Mouse (Mus musculus): ENCODE data around the gene Rngtt.
"Not testable (repeated sequence)": the region's sequence is repeated elsewhere in the genome, so short reads cannot be mapped to it uniquely, and the experiment has no call there.

The Rngtt gene

DNA sequence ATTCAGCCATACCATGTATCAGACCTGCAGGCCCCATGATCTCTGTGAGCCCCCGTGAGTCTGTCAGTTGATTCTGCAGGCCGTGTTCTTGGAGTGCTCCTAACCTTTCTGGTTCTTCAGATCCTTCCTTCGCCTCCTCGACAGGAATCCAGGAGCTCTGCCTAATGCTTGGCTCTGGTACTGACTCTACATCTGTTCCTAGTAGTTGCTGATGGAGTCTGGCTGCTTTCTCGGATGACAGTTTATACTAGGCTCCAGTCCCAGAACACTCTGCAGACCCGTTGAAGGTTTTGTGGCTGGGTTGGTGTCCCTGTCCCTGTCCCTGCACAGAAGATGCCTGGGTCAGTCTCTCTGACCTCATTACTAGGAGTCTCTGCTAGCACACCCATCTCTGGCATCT lies 131.8 kb downstream of the Rngtt start:
- no peak for DNase-seq (ENCODE audit: low spot score)

DNA sequence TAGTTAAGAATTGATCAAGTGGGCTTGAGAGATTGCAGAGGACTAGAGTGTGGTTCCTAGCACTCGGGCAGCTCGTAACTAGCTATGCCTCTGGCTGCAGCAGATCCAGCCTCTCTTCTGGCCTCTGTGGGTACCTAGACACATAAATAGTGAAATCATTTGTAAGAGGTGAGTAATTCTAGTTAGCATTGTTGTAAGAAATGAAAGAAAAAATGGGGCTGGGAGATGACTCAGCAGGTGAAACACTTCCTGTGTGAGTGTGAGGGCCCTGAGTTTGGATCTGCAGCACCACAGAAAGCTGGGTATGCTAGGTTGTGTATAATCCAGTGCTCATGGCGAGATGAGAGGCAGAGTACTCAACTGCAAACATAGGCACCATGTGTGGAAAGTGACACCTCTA lies 136.2 kb downstream of the Rngtt start:
- no peak for DNase-seq (ENCODE audit: low spot score)

DNA sequence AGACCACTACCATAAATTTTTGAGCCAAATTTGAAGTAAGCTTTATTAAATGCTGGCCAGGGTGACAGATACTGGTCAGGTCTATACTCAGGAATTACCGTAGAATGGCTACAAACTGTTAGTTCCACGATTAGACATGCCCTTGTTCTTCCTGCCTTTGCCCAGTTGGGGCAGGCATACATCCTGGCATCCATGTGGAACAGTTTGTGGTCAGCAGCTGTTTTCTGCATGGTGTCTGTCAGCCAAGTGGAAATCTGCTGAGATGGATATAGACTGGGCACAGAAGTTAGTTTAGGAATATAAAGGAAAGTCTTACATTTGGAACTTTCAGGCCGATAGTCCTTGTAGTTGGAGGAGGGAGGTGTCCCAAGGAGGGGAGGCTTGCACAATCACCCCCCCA lies 136.8 kb downstream of the Rngtt start:
- no peak for DNase-seq (ENCODE audit: low spot score)

DNA sequence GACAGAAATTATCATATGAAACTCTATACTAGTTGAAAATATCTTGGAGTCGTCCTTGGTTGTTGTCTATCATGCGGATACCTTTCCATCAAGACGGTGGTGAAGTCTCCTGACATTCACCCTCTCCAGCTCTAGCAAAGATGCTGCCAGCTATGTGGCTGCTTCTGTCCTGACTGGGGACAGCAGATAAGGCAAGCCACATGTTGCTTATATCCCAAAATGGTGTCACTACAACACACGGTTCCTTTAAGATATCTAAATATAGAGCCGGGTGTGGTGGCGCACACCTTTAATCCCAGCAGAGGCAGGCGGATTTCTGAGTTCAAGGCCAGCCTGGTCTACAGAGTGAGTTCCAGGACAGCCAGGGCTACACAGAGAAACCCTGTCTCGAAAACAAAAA lies 140.2 kb downstream of the Rngtt start:
- DNase-seq (ENCODE audit: low spot score) = not testable (repeated sequence)

DNA sequence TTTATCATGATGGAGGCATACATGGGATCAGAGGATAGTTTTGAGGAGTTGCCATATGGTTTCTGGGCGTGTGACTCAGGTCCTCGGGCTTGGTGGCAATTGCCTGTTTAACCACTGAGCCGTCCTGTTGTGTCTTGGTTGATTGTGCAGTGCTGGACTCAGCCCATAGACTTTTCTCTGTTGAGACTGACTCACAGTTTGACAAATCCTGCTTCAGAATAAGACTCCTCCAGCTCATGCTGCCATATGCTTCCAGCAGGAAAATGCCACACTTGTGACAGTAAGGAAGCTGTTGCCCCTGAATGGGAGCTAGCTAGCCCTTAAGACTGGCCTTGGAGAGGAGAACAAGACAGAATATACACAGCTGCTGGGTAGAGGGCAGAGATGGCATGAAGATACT lies 149.7 kb downstream of the Rngtt start:
- no peak for DNase-seq (ENCODE audit: low spot score)

DNA sequence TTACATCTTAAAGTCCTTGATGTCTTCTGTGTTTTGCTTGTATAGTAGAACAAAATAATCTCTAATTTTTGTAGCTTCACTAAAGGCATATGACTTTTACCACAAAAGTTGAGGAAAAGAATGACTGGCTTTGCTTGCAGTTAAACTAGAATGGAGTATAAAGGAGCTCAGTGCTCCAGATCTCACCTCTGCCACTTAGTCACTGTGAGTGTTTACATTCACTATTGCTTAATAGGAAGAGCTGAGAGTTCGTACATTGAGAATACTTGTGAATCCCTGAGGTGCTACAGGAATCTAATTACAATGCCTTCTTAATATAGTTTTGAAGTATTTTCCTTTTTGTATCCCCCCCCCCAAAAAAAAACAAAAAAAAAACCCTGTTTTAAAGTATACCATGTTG lies 154.3 kb downstream of the Rngtt start:
- no peak for DNase-seq (ENCODE audit: low spot score)

DNA sequence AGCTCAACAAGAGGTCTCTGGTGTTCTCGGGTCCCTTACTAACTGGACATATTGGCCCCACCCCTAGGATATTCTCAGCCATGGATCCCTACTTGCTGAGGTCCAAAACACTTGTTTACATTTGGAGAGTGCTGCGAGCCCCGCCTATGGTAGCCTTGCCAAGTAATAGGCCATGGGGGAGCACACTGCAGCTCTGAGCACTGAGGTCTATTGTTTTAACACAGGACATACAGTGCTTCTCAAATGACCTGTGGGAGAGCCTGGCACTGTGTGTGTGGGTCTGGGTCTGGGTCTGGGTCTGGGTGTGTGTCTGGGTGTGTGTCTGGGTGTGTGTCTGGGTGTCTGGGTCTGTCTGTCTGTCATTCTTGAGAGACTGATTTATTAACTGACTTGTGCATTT lies 155.8 kb downstream of the Rngtt start:
- DNase-seq (ENCODE audit: low spot score) = no peak

DNA sequence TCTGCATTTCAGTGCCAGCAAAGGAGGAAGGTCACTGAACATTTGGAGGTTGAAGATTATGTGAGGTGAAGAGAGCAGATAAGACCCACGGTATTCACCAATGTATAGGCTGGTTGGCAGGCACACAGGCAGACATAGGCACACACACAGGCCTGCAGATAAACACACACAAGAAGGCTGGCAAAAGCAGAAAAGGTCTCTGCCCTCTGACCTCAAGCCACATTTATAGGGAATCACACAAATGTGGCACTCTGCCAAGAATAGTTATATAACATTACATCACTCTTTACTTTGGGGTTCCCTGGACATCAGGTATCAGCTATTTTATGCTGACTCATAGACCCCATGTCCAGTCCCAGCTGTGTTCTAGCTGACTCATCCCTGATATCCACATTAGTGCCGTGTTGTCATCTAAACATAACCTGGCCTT lies 156.9 kb downstream of the Rngtt start:
- no peak for DNase-seq (ENCODE audit: low spot score)

DNA sequence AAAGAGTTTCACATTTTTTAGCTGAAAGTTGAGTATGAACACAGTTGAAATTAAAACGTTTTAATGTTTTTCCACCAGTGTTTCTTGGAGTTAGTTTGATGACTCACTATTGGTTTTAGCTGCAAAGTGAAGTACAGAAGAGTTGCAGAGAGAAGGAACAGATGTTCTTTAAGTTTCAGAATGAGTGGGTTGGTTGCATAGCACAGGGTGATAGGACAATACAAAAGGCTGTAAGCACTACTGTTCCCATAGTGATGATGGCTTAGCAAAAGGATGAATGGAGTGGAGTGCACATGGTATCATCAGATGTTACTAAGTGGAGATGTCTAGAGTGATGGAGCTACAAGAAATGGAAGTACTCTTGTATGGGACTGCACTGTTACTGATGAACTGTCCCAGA lies 157.5 kb downstream of the Rngtt start:
- DNase-seq (ENCODE audit: low spot score) = no peak

DNA sequence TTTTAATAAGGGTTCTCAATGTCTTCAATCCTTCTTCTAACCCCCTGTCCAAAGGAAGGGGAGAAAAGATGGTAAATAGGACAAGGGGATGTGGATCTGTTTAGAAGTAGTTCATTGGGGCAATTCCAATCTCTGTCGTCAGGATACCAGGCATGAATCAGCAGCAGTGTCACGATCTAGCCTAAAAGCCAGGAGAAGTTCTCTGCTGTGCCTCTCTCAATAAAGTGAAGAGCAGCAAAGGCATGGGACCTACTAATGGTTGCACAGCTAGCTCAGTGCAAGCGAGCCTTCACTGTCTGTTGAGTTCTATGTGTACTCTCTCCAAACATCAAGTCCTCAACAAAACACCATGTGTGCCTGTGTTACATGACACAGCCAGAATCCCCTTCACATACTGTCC lies 158.0 kb downstream of the Rngtt start:
- no peak for DNase-seq (ENCODE audit: low spot score)

DNA sequence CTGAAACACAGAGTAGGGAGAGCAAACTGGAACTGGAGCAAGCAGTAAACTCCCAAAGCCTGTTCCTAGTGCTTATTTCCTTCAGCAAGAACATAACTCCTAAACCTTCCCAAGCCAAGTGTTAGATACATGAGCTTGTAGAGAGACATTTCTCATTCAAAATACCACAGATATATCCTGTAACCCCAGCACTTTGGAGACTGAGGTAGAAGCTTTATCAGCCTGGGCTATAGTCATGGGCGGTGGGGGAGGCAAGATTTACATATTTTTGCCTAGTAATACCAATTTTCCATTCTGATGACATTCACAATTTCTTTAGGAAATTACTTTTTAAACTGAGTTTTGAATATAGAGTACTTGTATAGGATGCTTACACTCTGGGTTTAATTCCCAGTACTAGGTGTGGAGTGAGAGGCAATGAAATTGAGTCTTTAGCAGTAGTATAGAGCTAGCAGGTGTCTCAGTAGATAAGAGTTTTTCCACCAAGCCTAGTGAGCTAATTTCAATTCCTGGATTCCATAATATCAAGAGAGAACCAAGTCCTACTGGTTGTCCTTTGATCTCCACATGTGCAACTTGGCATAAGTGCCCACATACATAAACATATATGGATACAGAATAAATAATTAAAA lies 160.7 kb downstream of the Rngtt start:
- DNase-seq (ENCODE audit: low spot score) = no peak

DNA sequence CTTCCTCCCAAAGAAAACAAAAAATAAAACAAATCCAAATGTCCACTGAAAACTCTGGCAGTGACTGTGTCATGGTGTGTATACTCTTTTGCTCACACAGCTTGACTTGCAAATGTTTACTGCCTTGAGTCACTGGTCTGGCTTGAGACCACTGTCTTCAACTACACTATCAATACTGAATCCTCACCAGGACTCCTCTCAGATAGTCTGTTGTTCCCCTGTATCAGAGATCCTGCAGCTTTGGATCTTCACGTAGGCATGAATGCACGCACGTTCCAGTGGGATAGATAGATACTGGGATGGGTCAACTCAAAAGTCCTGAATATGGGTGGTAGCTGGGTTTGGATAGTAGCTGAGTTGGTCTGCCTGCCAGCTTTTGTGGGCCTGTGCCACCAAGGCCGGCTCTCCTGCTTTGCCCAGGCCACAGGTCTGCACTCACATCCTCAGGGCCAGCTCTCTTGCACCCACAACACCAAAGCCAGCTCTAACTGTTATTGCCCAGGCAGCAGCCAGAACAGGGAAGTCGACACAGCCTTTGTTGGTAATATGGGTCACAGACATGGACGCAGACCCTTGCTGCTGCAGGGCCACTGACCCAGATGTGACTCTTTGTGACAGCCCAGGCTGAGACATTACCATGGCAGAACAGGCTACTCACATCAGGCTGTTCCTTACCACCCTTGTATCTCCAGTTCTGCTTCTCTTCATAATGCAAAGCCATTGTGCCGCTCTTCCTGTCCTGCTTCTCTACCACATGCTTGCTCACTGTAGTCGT lies 168.1 kb downstream of the Rngtt start:
- no peak for DNase-seq (ENCODE audit: low spot score)

DNA sequence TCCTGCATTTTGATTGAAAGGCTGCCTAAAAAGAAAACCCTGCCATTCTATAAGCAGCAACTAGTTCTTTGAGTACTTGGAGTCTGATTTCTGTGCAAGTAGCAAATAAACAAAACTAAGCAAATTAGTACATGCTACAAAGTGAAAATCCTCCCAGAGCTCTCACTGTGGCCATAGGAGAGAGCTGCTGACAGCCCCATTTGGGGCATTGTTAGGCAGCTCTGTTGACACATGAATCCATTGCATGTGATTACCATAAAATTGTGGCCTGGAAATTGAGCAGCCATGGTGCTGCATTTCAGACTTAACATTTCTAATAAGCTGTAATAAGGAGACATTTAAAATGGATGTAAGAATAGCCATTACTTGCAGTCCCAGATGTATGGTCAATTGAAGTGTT lies 171.6 kb downstream of the Rngtt start:
- DNase-seq (ENCODE audit: low spot score) = no peak

DNA sequence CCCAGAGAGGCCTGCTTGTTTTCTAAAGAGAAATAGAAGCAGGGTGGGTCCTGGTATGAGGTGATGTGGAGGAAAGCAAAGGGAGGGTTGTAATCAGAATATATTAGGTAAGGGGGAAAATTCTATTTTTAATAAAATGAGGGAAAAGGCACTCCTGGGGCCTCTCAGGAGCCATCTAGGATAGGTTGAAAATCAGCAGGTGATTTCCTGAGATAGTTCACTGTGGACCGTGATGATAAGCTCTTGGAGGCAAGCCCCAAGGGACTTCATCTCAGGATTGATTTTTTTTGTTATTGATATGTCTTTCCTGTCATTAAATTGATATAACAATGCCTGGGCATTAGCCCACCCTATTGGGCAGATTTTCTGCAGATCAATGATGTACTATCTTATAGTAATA lies 175.9 kb downstream of the Rngtt start:
- no peak for DNase-seq (ENCODE audit: low spot score)

DNA sequence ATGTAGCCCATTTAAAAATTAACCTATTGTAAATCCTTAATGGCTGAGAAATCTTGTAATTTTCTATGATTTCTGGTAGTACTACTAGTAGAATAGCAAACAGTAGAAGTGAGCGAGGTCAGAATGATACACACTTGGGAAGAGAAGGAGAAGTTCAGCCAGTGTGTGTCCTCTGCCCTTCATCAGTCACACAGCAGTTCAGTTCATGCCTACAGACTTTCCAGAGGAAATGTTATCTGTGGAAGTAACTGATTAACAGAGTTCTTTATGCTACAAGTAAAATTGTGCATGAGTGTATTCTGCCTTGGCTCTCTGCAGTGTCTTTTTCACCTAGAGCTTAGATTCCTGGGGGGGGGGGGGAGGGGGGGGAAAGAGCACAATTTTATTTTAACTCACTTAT lies 181.0 kb downstream of the Rngtt start:
- DNase-seq (ENCODE audit: low spot score) = no peak

DNA sequence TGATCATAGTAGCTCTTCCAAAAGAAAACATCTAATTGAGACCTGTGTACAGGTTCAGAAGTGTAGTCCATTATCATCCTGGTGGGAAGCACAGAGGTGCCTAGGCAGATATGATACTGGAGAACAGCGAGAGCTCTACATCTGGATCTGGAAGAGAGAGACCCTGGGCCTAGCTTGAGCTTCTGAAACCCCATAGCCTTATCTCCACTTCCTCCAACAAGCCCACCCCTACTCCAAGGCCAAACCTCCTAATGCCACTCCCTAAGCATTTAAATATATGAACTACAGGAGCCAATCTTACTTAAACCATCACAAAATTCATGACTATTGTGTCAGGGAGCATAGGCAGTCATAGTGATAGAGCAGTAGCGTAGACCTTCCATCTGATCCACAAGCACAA lies 184.3 kb downstream of the Rngtt start:
- DNase-seq (ENCODE audit: low spot score) = no peak

DNA sequence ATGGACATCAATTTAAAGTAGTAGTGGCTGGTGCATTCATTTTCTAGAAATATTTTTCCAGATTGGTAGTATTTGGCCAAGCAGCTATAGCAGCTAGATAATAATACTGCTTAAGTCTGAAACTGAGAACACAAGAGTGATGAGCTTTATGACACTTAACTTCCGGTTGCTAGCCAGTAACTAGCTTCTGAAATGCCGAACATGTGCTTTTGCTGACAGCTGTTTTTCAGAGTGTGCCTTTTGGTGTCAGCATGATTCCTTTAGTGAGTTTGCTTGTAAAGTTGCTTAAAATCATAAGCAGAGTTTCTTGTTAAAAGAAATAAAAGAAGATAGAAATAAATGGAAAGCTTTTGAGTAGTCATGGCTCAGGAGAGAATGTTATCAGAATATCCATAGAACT lies 186.9 kb downstream of the Rngtt start:
- DNase-seq (ENCODE audit: low spot score) = no peak

DNA sequence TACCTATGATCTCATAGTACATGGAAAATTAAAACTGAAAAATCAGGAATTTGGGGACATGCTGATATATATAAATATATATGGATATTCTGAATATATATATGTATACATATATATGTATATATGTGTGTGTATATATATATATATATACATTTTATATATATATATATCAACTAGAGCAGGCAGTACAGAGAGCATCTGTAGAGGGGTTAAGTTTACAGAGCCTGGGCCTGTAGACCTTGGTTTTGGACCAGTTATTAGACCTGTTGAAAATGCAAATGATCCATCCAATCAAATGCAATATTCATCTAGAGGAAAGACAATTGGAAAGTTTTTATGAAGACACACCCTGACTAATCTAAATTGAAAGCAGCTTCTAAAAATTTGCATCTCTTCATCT lies 187.5 kb downstream of the Rngtt start:
- no peak for DNase-seq (ENCODE audit: low spot score)

DNA sequence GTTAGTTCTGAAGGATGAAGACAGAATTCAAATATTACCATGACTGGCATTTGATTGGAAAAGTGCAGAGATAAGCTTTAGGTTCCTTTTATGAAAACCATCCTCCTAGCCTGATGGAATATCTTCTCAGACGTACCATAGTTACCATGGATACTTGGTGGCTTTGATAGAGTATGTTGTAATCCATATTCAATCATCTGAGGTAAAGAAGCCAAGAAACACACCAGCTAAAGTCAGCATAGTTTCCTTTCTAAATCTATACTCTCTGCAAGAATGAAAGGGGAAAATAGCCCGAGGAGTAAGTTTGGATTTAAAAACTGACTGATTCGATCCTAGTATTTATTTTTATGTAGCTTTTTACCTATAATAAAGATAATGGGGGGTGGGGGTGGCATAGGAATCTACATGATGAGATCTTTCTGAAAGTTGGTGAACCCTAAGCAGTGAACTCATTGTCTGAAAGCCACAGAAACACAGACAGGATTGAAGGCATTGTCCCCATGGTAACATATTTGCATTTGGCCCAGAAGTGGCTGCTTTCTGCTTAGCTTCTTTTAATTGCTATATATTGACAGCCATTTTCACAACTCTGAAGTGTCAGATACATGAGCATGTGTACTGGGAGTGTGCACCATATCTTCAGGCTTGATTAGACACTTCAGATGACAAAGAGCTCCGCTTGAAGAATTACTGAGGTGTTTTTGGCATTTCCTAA lies 188.2 kb downstream of the Rngtt start:
- no peak for DNase-seq (ENCODE audit: low spot score)

DNA sequence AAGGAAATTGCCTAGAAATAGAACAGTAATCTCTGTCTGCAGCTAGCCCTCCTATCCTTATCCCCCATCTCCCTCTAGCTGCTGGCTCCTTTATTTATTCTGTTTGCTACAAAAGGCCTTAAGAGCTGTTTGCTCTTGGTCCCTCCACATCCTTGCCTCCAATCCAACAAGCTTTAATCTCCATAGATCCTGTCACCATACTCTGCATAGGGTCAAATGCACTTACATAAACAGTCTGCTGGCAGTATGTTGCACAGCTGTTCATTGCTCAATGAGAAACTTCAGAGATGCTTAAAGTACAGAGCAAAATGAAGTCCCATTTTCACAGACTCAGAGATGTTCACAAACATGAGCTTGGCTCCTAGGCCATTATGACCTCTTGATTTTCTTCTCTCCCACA lies 196.5 kb downstream of the Rngtt start:
- no peak for DNase-seq (ENCODE audit: low spot score)

DNA sequence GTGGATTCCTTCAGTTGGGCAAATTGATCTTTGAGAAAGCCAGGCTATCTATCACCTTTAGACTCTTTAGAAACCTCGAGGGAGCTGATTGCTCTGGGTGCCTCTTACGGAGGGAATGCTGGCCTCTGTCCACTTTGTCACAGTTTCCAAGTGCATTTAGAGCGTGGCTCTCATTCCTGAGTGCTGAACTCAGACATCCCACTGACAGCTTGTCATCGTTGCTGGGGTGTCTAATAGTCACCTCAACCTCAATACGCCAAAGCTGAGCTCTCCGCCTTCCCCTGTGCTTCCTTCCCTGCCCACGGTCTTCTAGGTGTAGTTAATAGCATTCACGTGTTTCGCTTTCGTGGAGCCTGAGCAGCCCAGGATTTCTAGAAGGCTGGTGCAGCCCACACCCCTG lies 200.4 kb downstream of the Rngtt start:
- no peak for DNase-seq (ENCODE audit: low spot score)

DNA sequence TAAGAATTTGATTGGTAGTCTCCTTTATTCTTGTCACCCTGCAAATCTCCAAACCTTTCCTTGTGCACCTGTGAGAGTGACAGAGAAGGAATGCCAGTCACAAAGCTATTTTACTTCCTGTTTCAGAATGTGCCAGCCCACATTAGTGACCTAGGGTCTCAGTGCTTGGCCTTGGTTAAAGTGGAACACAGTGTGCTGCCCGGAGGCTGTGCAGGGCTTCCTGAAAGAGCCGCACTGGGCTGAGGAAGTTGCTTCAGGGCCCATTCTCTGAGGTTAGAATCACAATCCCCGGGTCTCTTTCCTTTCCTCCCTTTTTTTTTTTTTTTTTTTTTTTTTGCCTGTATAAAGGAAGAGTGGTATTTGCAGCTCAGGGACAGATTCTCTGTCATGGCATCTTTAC lies 203.3 kb downstream of the Rngtt start:
- no peak for DNase-seq (ENCODE audit: low spot score)

All from urinary bladder, postnatal 25 days (tissue).